Mouse (Mus musculus): ENCODE results near the gene Ppp1r3d.

DNA sequence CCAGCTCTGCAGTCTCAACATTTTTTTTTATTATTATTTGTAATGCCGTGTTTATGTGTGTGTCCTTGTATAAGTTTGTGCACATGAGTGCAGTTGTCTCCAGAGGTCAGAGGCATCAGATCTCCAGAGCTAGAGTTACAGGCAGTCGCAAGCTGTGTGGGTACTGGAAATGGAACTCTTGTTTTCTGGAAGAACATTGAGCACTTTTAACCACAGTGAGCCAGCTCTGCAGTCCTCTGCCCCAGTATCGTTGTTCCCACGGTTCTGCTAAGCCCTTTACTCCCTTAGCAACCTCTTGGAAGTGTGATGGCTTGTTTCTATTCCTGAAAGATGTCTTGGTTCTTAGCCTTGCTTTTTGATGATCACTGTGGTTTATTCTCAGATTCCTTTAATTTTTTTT is 35.1 kb upstream of the Ppp1r3d start:
- TF ChIP-seq CTCF (IDR thresholded peaks at IDR 0.05; ENCODE audit: control insufficient read depth, insufficient read depth, insufficient read length), result no peak
- no peak for TF ChIP-seq MYOG (IDR thresholded peaks at IDR 0.05; ENCODE audit: control insufficient read depth, extremely low read depth, insufficient read length)
- no peak for TF ChIP-seq MYOD1 (IDR thresholded peaks at IDR 0.05; ENCODE audit: control insufficient read depth, insufficient read length, low read depth)
- no peak for TF ChIP-seq USF1 (IDR thresholded peaks at IDR 0.05; ENCODE audit: low read depth)

Data from C2C12 (cell line).